Mouse (Mus musculus) right cerebral cortex, postnatal 14 days (tissue): ENCODE data around the gene Olfm1.
A peak's percentile ranks its signal among the peaks of the same experiment; 100 is the strongest.

Source experiments
- DNase-seq: peaks from one replicate; pipeline ENCODE4 v3.0.0; 2022

Gene Olfm1

DNA sequence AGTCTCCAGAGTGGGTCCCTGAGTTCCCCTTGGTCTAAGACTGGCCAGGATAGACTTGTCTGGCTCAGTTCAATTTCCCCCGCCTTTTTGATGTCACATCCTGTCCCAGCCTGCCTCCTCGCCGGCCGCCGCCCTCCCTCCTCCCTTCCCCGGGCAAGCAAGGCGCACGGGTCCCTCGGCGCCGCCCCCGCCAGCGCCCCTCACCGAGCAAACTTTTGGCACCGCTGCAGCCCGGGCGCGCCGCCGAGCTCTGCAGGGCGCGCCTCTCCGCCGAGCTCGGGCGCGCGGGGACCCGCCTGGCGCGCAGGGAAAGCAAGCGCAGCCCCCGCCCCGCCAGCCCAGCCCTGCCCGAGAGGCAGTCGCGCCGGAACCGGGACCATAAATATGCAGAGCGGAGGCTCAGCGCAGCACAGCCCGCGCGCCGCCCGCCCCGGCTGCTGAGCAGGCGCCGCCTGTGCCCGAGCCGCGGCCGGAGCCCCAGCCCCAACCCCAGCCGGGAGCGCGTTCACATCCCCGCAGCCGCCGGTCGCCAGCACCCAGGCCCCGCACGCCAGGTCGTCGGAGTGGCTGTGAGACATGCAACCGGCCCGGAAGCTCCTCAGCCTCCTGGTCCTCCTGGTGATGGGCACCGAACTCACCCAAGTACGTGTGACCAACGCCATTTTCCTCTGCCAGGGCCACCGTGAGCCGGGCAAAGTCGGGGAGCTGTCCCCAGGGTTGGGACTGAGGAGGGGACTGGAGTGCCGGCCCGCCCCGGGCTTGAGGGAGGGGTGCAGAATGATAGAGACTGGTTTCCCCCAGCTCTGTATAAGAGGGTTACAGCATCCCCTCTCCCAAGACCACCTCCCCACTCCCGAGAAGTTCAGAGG, at the start of gene Olfm1:
Olfm1 (plus strand) TSS at position 172 of the 869 bp plus-strand sequence.
- DNase-seq, result peak; percentile 79

DNA sequence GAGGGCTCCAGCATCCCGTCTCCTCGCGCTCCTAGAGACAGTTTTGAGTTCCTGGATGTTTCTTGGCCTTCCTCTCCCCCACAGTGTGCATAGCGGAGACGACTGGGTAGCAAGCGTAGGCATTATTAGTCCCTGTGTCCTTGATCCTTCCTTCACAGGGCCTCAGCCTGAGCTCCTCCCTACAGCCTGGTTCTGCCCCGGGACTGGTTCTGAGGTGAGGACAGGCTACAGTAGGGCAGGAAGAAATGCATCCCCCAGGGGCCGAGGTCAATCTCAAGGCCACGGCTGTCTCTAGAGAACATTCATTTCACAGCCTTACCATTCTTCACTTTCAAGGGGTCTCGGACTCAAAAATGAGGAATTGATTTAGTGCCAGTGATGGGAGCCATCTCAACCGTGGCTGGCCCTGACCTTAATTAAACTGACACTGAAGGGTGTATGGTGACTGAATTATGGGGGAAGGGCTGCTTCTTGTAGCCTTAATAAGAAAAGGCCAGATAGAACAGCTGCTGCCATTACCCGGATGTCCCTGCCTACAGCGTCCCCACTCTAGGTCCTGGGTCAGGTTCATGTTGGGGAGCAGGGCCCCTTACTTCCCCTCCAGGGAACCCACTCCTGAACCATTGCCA, 49.3 kb upstream of the Olfm1 start:
- DNase-seq, result no peak

DNA sequence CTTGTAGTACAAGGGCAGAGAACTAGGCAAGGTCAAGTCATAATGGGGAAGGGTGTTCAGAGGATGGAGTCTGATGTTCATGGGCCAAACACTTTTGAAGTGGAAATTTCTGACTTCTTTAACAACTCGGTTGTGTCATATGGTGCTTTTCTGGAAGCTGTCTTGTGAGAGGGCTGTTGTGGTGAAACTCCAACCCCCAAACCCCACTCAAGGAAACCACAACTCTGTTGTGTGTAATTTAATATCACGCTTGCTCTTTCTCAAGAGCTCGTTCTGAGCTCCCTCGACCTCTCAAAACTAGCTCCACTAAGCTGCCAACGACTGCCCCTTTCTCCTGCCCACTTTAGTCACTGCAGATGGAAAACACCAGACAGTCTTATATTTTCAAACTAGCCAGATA, 47.1 kb upstream of the Olfm1 start:
- no peak for DNase-seq

DNA sequence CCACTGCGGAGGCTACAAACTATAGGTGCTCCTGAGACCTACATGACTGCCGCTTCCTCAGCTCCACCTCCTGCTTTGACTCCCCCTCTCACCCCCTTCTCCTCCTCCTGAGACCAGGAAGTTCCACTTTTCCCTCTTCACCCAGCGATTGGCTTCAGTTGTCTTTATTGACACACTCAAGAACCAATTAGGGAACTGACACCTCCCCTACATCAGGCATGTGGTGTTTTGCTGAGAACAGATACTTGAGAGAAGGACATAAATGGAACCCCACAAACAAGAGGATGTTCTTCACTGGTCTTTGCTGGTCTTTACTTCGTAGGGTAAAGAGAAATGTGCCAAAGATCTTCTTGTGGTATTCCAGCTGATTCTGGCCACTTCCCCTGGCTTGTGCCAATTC, 46.6 kb upstream of the Olfm1 start:
- DNase-seq, result no peak

DNA sequence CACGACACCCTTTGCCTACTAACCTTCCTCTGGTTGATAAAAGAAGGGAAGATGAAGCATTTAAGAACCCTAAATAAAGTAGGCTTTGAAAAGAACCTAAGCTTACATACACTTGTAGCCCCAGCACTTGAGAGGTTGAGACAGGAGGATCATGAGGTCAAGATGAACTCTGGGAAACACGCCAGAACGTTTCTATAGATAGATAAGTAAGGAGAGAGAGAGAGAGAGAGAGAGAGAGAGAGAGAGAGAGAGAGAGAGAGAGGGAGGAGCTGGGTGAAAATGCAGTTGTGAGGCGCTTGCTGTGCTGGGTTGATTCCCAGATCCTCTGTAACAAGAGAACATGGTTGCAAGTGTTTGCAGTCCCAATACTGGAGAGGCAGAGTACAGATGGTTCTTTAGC, 46.1 kb upstream of the Olfm1 start:
- no peak for DNase-seq

DNA sequence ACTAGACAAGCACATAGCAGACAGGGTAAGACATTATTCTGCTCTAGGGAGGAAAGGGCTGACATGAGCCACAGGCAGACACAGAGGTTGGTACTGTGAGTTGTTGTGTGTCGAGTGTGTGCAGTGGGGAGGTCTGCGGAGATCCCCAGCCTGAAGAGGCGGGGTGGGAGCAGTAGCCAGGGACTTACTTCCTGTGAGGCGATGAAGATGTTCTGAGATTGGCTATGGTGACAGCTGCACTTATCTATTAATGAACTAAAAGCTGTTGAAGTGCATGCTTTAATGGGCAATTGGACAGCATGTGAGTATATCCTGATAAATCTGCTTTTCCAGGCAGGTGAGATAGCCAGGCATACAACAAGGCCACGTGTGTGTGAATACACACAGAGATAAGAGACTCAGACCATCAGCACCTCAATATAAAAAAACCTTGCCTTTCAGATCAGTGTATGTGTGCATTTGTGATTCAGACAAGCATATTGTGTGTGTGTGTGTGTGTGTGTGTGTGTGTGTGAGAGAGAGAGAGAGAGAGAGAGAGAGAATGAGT, 45.5 kb upstream of the Olfm1 start:
- no peak for DNase-seq

DNA sequence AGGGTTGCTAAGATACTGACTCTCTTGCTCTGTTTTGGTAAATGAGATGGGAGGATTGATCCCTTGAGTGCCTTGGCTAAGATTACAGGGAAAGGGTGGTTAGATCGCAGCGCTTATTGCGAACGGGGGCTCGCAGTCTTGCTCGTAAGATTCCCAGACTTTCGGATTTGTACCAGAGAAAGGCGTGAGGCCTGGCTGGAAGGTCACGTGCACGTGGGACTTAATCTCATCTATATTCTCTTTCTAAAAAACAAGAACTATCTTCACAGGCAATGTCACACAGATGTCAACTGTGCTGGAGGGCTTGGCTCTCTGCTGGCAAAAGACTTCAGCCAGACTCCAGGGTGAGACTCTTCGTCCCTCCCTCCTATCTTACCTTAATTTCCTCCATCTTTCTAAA, 43.1 kb upstream of the Olfm1 start:
- DNase-seq, result no peak

DNA sequence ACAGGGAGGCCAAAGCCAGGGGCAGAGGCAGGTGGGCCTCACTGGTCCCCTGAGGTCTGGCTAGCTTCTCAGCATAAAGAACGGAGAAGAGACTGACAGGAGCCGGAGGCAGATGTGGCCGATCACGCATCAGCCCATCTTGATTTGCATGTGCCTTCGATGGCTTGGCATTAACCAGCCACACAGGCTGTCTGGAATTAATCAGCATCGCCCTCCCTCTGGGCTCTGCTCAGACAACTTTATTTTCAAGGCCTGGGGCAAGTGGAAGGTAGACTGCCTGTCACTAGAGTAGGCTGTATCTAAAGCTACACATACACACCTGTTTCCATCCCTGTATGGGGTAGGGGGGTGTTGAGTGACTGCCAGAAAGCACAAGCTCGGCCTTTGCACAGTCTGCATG, 32.2 kb upstream of the Olfm1 start:
- no peak for DNase-seq

DNA sequence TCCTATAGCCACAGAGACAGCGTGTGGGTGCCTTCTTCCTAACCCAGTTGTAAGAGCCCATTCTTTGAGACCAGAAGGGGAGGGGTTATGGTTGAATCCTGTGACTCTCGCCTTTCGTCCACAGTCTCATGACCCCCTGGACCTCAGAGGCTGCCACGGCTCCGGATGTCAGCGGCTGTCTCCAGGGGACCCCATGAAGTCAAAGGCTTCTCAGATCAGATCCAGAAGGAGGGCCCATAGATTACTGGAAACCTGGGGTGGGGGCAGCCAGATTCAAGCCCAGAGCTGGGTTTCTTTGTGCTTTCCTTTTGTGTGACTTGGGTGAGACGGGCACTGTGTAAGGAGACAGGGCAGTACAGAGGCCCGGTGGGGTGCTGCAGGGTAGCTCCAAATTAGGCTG, 27.2 kb upstream of the Olfm1 start:
- DNase-seq, result no peak

DNA sequence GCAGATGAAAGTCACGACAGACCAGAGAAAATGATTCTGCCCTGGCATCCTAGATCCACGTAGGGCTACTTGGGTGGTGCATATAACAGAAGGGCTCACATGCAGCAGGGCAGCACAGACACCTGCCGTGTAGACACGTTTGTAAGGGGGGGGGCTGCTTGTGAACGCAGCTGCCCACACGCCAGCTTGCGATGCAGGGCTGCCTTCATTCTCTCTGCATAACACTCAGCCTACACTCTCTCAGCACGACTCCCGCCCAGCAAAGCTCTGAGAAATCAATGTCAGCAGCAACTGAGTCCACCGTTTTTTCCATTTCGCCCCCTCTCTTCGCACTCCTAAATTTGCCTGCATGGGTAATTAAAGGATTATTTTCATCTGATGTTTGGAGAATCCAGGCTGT, 23.5 kb upstream of the Olfm1 start:
- DNase-seq, result peak; percentile 59

DNA sequence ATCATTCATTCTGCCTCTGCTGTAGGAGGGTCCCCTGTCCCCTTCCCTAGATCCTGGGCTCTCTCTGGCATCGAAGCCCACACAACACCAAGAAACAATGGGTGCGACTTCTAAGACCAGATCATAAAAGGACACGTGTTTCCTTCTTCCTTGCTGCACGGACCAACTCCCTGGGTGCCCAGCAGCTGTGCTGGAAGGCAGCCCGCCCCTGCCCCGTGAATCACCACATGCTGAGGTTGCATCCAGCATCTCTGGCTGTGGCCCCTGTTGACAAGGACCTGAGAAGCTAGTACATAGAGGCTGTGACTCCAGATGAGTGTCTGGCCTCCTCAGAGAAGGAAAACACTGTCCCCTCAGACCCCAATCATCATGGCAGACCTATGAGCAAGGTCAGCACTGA, 20.8 kb upstream of the Olfm1 start:
- no peak for DNase-seq

DNA sequence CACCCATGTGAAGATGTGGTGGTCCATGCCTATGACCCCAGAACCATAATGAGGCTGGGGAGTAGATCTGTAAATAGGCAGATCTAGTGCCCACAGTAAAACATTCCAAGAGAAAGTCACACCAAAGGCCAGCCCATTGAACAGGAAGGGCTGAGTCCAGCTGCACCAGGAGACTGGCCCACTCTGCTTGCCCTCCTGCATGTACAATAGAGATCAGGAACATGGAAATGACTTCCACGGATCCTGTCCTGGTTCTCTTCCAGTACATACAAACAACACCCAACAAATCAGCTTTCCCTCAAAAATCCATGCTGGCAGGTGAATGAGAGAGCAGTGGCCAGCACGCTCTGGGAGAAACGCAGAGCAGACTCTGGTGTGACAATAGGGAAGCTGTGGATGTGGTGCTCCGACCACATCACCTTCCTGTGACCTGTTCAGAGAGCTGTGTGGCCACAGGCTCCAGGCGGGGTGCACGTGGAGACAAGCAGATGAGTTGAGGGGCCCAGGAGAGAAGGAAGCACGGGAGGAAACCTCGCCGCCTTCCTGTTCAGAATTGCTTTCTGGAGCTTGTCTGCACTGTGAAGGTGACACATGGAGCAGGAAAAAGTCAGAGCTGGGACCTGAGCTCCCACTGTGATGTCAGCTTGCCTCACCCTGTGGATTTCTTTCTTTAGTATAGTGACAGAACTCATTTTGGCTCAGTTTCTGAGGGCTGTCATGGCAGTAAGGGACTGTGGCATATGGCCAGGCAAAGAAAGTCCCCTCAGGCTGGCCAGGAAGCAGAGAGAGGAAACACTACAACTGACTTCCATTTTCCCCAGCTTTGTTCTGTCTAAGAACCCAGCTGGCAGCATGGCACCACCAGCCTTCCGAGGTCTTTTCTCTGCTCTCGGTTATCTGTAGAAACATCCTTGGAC, 19.3 kb upstream of the Olfm1 start:
- DNase-seq, result no peak

DNA sequence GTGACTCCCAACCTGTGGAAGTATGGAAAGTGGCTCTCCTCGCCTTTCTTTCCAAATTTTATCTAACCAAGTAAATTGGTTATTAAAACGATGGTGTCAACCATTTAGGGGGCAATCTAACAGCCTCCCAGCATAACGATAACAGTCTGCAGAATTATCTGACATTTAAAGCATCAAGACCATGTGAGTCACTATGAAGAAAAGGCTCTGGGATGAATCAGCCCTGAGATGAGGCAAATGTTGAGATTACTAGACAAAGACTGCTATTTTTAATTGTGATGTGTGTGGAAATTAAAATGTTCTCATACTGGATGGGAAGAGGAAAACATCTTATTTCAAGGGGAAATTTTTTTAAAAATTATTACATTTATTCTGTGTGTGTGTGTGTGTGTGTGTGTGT, 18.4 kb upstream of the Olfm1 start:
- DNase-seq, result no peak

DNA sequence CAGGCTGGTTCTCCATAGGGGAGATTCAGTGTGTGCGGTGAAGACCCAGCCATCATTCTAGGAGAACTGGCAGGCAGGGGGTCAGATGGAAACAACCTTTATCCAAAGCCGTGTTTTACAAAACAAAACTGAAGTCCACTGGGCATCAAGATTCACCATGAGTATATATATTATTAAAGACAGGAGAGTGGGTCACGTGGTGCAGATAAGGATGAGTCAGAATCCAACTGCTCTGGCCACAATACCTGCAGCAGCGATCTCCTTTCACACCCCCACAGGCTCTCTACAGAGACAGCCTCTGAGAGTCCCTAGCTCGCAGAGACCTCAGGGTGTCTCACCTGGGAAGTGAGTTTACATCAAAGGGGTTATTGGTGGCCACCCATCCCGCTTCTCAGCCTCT, 14.2 kb upstream of the Olfm1 start:
- no peak for DNase-seq

DNA sequence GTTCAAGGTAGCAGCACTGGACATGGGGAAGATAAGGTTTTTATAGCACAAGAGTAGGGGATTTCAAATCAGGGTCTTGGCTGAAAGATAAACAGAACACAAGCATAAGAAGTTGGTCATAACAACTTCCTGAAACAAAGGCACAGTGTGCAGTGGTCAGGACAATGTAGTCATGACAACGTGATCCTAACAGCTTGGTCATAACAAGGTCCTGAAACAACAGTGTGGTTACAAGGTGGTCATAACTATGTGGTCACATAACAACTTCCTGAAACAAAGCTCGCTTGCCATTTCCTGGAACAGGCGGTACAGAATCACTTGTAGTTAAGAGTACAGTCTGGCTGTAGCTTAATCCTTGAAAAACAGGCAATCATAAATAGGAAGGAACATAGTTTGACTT, 12.7 kb upstream of the Olfm1 start:
- no peak for DNase-seq

DNA sequence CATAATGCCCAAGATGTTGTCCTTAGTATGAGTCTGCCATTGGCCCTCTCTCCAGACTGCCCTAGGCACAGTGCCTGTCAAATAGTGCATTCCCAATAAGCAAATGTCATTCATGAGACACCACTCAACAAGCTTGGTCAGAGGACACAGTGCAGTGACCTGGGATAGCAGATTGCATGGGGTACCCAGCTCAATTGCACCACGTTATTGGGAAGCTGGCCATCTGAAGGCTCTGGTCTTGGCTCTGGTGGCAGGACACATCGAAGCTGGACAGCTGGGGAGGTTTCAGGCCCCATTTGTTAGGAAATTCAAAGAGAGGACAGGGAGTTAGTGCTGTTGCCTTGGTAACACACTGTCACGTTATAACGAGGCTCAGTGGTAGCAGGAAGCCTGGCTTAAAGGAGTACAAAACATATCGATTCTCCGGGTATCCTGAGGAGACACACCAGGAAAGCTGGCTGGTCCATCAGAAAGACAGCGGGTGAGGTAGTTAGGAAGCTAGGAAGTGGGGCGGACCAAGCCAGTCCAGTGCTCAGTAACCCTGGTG, 4.3 kb upstream of the Olfm1 start:
- no peak for DNase-seq

DNA sequence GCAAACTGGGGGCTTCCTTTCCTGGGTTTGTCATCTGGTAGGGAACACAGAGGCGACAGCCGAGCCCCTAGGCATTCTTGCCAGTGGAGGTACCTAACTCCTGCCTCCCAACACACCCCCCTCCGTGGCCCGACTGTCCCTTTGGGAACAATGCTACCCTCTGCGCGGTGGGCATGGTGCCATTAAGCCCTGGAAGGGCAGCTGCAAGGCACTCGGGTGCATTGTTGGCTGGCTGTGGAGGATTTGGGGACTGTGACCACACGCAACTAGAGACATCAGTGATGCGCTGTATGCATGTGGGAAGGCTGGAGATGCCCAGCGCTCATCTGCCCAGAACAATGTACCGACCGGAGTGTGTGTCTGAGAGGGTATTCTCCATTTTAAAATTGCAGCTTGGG, 897 bp downstream of the Olfm1 start:
- DNase-seq, result peak; percentile 63

DNA sequence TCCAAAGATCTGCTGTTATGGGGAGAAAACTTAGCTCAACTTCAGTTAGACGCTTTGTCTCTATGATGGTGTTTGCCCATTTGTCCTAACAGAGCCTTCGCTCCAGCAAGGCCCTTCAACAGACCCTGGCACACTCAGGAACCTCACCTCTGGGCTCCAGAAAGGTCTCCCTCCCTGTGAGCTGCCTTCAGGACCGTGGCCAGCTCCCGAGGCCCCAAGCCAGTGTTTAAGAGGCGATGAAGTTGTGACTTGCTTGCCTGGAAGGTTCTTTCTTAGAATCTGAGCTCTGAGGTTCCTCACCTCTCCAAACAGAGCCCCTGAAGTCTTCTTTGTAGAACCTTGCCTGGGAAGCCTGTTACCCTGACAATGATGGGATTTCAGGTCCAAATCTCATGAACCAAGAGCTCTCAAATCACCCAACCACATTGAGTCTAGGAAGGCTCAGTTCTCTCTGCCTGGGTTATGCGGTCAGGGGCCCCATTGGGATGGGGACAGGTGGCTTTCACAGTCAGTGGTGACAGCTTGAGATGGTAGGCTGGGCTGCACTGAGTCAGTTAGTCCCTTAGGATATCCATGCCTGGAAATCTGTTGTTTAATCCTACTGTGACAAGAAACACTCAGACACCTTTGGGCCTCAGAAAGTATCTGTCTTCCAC, 2.3 kb downstream of the Olfm1 start:
- DNase-seq, result no peak

DNA sequence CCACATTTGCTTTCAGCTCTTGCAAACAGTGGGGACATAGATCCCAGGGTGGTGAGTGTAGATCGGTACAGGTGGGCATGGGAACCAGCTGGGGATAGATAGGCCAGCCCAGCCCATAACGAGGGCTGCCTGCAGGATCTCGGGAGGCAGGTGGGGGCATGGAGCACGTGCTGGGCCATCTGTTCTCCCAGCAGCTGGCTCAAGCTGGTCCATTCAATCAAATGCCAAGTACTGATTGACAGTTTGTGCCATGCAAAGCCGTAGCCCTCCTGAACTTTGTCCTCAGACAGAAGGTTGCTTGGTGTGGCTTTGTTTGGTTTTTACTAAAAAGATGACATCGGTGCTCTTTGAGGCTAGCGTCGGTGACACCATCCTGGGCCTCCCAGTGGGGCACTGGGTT, 2.9 kb downstream of the Olfm1 start:
- DNase-seq, result no peak

DNA sequence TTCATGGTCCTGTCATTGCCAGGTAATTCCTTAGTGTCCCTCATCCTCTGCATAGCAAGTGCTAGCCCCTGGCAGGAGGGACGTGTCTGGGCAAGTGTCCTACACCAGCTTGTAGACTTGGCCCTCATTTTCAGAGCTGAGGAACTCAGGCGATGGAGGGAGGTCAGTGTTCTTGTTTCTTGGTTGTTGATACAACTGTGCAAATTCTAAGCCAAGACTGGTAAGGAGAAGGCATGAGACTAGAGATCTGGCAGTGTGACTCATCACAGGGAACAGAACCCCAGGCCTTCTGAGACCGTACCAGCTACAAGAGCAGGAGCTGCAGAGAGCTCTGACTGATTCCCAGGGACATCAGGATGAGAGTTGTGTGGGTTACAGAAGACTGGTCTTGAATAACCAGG, 8.6 kb downstream of the Olfm1 start:
- no peak for DNase-seq

DNA sequence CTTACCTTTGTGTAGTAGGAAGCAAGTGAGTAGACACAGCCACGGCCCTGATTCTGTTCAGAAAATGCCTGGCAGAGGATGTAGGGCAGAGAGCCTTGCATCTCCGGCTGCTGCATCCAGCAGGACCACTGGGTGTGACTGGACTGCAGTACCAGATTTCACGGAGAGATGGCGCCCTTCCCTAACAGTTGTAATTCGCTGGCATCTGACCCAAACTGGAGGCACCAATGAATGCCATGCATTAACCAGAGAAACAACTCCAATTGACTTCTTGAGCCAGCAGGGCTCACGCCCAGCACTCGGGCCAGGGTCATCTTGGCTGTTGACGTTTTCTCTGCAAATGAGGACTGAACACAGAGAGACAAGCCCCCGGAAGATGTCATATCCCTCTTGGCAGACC, 11.4 kb downstream of the Olfm1 start:
- DNase-seq, result peak; percentile 97

DNA sequence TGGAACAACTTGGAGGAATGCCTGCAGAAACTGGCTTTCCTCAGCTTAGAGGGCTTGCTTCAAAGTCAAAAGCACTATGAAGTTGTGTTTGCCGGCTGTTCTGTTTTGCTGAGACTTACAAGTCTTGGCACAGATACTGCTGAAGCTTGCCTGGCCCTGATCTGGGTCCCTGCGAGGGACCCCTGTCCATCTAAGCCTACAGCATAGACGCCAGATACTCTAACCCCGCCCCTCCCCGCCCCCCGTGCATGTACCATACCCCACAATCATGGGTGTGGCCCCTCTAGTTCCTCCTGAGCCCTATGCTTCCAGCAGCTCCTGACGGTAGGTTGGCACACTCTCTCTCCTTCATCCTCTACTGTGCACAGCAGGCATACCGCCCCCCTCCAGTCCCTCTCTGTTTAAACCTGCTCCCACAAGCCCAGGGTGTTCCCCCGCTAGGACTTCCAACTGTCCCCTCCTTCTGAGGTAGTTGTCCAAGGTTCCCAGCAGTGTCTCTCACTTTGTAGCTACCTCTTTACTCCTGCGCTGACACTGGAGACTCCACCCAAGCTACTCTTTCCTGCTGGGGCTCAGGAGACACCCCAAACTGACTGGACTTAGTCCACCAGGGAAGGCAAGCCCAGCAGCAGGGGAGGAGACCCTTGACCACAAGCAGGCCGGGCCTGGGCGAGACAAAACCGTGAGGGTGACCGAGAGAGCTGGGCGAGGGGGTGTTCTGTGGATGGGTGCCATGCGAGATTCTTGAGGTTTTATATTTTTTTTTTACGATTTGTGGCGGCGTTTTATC, 12.1 kb downstream of the Olfm1 start:
- DNase-seq, result no peak
